Mouse (Mus musculus) mouse trophoblast stem cell (cell line): ENCODE data around the gene Papss2.

Experiments used
- in situ Hi-C, 2 experiments: fragments of 300-500 bp; cut with MseI, MboI; formaldehyde crosslinking; loops; 2 replicates in 1 of 2; 3 replicates in 1 of 2; pipeline ENCODE4 v1.15.1; 2025

The Papss2 gene

GRCm38 (mm10) chr19:32599436-32599835, 3.8 kb downstream of the Papss2 start:
- in situ Hi-C loops = no loop called here

DNA sequence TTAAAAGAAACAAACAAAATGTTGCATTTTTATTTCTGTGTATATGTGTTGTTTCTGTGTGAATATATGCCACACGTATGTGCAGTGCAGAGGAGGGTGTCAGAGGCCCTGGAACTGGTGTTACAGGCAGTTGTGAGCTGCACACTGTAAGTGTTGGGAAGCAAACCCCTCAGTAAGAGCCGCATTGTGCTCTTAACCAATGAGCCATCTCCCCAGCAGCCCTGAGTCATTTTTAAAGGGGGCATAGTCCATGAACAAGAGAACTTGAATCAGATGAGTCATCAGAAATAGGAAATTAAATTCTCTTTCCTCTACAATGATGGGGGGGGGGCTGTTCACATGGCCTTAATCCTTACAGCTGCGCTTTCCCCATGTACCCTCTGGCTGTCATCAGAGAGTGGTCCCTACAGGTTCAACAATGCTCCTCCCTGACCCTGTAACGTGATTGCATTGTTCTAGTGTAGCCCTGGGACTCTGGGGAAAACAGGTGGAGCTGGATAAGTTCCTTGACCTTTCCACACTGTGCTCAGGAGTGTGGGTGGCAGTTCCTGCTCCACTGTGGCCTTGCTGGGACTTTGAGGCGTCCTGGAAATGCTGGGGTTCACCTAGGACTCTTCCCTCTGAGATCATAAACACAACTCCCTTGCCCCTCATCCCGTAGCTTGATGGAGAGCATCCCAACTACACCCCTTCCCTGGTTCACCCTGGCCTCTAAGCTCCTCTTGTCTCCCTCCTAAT, 5.6 kb downstream of the Papss2 start:
- in situ Hi-C loops = no loop called here

DNA sequence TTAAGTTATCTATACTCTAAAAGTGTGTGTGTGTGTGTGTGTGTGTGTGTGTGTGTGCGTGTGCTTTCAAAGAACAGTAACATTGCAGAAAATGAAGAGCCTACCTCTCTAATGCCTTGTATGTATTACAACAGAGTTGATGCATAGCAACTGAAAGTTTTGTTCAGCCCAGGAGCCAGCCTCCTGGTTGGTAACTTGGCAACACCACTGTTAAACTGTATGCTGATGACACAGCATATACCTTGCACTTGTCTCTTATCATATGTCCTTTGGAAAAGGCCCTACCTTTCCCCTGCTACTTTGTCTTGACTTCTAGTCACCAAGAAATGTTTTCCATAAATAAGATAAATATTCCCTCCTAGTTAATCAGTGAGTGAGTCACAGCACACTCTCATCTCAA, 7.9 kb downstream of the Papss2 start:
- in situ Hi-C loops = no loop called here

DNA sequence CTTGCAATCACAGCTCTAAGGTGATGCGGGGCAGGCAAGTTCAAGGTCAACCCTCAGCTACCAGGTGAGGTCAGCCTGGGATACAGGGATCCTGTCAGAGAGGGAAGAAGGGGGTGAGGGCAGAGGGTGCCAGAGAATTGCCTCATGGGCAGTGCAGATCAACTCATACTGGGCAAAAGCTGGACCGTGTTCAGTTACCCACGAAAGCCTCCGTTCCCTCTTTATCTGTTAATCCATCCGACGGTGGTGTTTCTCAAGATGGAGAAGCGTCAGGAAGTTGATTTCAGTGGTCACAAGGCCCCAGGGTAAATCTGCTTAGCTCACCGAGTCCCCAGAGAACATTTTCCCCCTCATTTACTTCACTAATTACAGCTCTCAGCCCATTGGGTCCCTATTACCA, 8.5 kb downstream of the Papss2 start:
- in situ Hi-C loops = no loop called here

- in situ Hi-C loops = no loop called here
Measured at GRCm38 (mm10) chr19:32604563-32605252, 9.1 kb downstream of the Papss2 start.

- in situ Hi-C loops = no loop called here
Measured at GRCm38 (mm10) chr19:32606227-32606827, 10.7 kb downstream of the Papss2 start.

DNA sequence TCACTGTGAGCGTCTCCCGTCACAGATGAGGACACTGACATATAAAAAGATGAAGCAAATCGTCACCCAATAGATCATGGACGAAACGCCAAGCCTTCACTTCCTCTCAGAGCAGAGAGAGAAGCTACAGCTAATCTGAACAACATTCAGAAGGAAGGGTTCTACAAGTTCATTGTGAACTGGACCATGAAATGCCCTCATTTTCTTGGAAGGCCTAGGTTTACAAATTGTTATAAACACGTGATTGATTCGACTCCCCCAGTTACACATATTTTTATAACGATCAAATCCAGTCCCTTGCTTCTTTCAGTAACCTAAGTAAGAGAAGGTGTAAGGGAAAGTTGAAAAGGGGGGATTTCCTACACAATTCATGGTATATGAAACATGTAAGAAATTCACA, 11.4 kb downstream of the Papss2 start:
- in situ Hi-C loops = no loop called here

DNA sequence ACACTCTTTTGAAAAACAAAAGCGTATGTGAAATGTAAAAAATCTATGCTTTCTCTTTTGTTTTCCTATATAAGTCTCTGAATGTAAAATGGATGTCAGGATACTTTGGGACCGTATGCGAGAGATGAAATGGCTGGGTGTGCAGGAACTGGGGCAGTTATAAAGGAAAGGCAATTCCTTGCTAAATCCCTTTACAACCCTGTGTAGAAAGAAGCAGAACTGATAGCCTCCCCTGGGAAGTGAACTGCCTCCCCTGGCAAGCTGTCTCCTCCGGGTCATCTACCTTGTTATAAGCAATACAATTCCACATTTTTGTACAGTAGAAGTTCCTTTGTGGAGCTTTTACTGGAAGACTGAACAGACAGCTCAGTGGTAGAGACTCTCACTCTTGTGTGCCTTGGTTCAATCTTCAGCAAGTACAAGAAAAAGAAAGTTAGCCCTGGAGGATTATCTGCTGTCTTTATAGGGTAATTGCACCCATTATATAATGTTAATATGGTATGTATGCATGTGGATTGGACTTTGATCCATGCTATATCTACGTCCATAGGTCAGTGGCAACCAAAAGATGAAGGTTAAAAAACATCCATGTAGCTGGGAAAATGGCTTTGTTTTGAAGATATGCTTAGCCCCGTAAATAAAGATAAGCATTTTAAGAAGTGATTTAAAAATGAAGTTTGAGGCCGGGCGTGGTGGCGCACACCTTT, 15.9 kb downstream of the Papss2 start:
- in situ Hi-C loops = no loop called here

DNA sequence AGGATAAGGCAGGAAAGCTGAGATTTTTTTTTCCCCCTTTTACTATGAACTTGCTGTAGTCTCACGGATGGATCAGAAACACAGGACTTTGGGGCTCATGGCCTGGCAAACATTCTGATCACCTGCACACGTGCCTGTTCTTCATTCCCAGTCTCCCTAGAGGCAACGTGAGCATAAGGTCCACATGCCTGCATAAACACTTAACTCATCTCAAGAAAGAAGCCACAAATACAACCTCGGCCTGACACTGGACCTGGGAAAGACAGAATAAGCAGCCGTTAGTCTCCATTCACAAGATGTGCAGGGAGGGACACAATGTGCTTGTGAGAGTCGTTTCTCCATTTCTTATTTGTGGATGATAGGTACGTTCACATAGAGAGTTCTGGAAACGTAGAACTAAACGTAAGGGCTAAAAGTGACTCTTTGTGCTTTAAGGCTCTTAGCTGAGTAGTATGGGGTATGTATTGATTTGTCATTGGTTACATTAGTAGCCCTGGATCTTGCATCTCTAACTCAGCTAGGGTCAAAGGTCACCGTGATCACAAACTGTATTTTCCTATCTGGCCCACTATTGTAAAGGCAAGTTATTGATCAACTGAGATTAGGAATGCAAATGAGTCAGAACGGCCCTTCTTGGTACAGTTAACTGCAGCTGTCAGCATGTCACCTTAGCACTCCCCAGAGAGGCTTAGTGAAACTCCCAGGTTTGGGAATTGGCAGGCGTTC, 18.6 kb downstream of the Papss2 start:
- in situ Hi-C loops = no loop called here

- in situ Hi-C loops = no loop called here
Measured at GRCm38 (mm10) chr19:32614772-32615099, 19.1 kb downstream of the Papss2 start.

DNA sequence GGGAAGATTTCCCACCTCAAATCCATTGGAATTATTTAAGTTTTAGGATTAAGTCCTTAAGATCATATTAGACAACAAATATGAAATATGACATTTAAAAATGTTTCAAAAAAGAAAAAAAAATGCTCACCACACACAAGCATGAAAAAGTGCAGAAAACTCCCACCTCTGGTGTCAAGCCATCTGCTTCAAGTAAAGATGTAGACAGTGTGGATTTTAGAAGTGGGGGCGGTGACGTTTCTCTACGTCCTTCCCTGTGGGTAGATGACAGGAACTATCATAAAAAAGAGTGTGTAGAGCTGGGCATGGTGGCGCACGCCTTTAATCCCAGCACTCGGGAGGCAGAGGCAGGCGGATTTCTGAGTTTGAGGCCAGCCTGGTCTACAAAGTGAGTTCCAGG, 21.1 kb downstream of the Papss2 start:
- in situ Hi-C loops = no loop called here

GRCm38 (mm10) chr19:32619739-32620138, 24.1 kb downstream of the Papss2 start:
- in situ Hi-C loops = no loop called here

DNA sequence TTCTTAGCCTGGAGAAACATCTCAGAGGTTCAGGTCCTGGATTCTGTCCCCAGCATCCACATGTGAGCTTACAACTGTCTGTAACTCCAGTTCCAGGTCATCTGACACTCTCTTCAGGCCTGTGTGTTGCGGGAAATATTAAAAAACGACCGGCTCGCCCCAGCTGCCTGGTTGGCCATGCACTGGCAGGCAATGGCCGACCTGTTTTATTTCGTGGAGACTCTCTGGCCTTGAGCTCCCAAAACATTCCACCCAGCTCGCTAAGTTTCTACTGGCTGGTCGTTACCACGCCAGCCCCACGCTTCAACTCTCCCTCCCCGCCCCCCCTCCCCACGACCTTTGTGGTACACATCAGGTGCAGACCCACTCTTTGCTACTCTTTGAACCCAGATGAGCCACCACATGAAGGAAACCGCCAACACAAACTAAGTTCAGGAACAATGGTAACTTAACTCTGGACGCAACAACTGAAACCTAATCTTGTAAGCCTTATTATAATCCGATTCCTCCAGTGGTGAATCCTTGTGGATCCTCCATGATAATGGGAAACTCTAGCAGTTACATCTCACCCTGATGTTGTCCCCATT, 25.4 kb downstream of the Papss2 start:
- in situ Hi-C loops = no loop called here

DNA sequence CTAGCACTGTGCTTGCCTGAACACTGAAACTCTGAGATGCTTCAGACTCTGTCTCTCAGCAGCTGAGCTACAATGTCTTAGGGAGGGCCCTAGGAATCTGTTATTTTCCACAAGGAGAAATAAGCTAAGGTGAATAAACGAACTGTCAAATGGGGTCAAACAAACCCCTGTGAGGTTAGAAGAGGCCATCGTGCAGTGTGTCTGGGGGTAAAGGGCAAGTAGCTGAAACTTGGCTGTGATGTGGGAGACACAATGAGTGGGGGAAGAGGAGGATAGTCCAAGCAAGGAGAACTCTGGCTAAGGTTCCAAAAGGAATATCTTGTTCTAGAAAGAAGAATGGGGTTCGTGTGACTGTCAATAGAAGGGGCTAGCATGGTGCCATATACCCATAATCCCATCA, 26.6 kb downstream of the Papss2 start:
- in situ Hi-C loops = no loop called here

DNA sequence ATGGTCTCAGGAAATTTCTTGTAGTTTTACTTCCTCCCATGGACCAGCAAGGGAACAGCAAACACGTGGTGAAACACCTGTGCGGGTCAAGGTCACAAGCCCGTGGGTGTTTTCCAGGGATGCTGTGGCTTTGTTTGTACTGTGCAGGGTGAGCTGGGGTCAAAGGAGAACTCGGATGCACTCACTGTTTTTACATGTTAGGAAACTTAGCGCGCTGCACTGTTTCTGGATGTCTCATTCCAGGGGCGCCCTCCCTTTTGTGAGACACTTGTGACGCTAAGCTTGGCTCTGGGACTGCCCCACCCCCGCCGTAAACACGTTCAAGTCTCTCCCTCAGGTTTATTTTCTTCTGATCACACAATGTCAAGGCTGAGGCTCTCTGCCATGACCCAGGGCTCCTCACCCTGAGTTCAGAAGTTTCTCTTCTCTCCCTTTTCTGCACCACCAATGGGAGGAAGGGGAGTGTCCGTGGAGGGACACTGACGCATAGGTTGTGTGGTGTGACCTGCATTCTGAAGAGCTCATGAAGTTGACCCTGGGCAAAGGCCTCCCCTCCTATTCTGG, 31.3 kb downstream of the Papss2 start:
- in situ Hi-C loops = no loop called here

GRCm38 (mm10) chr19:32627631-32628030, 32.0 kb downstream of the Papss2 start:
- in situ Hi-C loops = no loop called here

DNA sequence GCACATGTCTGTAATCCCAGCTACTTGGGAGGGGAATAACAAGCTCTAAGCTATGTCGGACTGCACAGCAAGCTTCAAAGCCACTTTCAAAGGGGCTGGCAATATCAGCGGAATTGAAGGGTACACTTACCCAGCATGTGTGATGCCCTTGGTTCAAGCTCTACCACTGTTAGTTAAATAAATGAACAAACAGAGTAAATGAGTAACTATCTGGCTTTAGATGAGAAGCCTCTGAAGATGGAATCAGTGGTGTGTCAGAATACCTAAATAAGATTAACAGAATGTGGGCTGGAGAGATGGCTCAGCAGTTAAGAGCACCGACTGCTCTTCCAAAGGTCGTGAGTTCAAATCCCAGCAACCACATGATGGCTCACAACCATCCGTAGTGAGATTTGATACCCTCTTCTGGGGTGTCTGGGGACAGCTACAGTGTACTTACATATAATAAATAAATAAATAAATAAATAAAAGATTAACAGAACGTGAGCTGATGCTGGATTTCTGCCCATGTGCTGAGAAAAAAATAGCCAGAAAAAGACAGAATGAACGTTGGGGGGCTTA, 33.1 kb downstream of the Papss2 start:
- in situ Hi-C loops = no loop called here

DNA sequence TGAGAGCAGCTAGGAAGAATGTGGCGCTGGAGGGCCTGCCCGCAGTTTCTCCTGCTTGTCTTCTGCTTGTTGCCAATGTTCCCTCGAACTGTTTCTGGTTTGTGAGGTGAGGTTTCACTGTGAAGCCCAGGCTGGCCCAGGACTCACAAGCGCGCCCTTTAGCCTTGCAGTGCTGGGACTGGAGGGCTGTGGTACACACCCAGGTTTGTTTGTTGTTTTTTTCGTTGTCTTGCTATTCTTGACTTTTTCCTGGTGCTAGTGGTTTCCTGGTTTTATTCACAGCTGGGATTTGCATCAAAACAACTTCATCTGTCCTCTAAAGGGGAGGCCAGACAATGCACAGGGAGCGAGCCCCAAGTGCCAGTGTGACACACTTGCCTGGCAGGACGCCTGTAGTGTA, 39.3 kb downstream of the Papss2 start:
- in situ Hi-C loops = no loop called here

DNA sequence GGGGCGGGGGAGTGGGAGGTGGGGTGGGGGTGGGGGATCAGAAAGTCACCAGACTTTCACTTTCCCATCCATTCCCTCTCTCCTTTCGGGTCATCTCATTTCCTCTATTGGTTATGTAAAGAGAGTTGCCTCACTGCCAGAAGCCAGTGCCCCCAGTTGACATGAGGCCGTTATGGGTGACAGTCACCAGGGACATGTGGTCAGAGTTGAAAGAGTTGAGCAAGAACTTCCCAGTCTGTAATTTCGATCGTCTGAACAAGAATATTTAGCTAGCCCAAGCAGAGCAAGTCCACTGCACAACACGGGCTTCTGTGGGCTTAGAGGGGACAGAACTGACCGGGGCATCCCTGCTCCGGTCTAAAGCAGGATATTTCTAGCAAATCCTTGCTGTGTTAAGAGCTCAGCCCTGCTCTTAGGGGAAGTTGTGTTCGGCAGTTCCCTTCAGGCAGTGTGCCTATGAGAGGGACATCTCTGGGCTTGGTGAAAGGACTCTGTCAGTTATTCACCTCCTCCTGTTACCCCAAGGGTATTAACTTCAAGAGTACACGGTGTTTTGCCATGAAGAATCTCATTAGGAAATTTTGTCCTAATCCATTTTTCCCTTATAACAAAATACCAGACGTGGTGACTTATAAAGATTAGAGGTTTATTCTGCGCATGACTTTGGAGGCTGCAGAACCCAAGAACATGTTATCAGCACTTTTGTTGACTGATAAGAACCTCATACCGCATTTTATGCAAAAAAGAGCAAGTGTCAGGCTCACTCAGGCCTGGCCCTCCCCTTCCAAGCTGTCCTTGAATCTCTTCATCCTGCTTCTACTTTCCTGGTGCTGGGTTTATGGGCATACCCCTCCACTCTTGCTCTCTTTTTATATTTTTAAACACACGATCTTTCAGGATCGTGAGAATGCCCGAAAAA, 42.0 kb downstream of the Papss2 start:
- in situ Hi-C loops = no loop called here
